Mouse (Mus musculus) stomach, embryonic 16.5 days (tissue): ENCODE results near the gene Fis1. TPM values are rescaled to one million over a fixed set of nuclear protein-coding genes. Genes with fewer than 3 reads are reported as not detected.
"Not testable (repeated sequence)": the region's sequence is repeated elsewhere in the genome, so short reads cannot be mapped to it uniquely, and the experiment has no call there.

ENCODE experiments used
- ATAC-seq: fragments of 200-750 bp; cut with Nextera tagmentation; 2 replicates; pipeline ENCODE4 v1.8.0; 2017; ENCODE audit warnings: moderate number of reproducible peaks, moderate TSS enrichment; ENCODE audit not compliant: insufficient read depth, low FRiP score
- H3K27ac ChIP-seq: fragments of 300-500 bp; sonication (generic); 2 replicates; pipeline ENCODE4 v1.5.1; 2014; ENCODE audit warnings: low read length
- H3K27me3 ChIP-seq: fragments of 300-500 bp; sonication (generic); 2 replicates; pipeline ENCODE4 v1.6.1; 2014; ENCODE audit warnings: low read length, control low read depth, mixed read lengths; ENCODE audit not compliant: control insufficient read depth, insufficient read depth
- H3K36me3 ChIP-seq: fragments of 300-500 bp; sonication (generic); 2 replicates; pipeline ENCODE4 v1.6.1; 2014; ENCODE audit warnings: low read length; ENCODE audit not compliant: control insufficient read depth, insufficient read depth
- H3K4me1 ChIP-seq: fragments of 300-500 bp; sonication (generic); 2 replicates; pipeline ENCODE4 v1.6.1; 2014; ENCODE audit warnings: low read length, control low read depth, mixed read lengths; ENCODE audit not compliant: control insufficient read depth, insufficient read depth
- H3K4me2 ChIP-seq: fragments of 300-500 bp; sonication (generic); 2 replicates; pipeline ENCODE4 v1.6.1; 2014; ENCODE audit warnings: low read depth, low read length, mixed read lengths
- H3K4me3 ChIP-seq: fragments of 300-500 bp; sonication (generic); replicated peaks from 2 replicates; pipeline ENCODE4 v1.5.1; 2014; ENCODE audit warnings: mild to moderate bottlenecking, low read length
- H3K9ac ChIP-seq: fragments of 300-500 bp; sonication (generic); 2 replicates; pipeline ENCODE4 v1.6.1; 2014; ENCODE audit warnings: low read length
- H3K9me3 ChIP-seq: fragments of 300-500 bp; sonication (generic); replicated peaks from 2 replicates; pipeline ENCODE4 v1.6.1; 2016; ENCODE audit warnings: low read length, control low read depth; ENCODE audit not compliant: control insufficient read depth
- WGBS: fragments of 180-500 bp; shearing (Covaris S2); extraction: QIAGEN DNeasy Blood & Tissue Kit; methylation state at CpG from one replicate; pipeline ENCODE4 v1.1.7; 2014; 5-methylcytosine and 5-hydroxymethylcytosine counted together
- polyA plus RNA-seq: library from polyadenylated mRNA; unstranded; fragments of >200 nt; fragmentation: Nextera tagmentation; extraction: Ambion mirVana; gene quantifications from 2 replicates; pipeline ENCODE4 v1.2.1, GENCODE M21; 2015

Gene Fis1
- polyA plus RNA-seq, 1 experiment from 2014 or later = 239 TPM

- WGBS = 84% methylated on average over 6 of the region's 6 CpGs
- H3K27me3 ChIP-seq = no peaks in the 10 kb centered on the region
- H3K9ac ChIP-seq = no peak overlapping the region
- H3K4me3 ChIP-seq = no peak overlapping the region
- no peaks in the 10 kb centered on the region for H3K36me3 ChIP-seq
- no peak overlapping the region for H3K4me2 ChIP-seq
- no peak for ATAC-seq
- no peak overlapping the region for H3K27ac ChIP-seq
- H3K4me1 ChIP-seq = no peaks in the 10 kb centered on the region
- H3K9me3 ChIP-seq = no peaks in the 10 kb centered on the region
Observed at GRCm38 (mm10) chr5:136936750-136937149, 16.3 kb upstream of the Fis1 start.

GRCm38 (mm10) chr5:136937621-136938020 is 15.5 kb upstream of the Fis1 start:
- no peak for ATAC-seq
- 85% methylated on average over 5 of the region's 5 CpGs for WGBS
- Histone ChIP-seq H3K4me3 (no peak overlapping the region), H3K9me3 (no peaks in the 10 kb centered on the region), H3K27me3 (no peaks in the 10 kb centered on the region), H3K27ac (no peak overlapping the region), H3K36me3 (no peaks in the 10 kb centered on the region), H3K4me2 (no peak overlapping the region), H3K9ac (no peak overlapping the region), H3K4me1 (no peaks in the 10 kb centered on the region)

- H3K9me3 ChIP-seq = no peaks in the 10 kb centered on the region
- no peak overlapping the region for H3K4me3 ChIP-seq
- 68% methylated on average over 7 of the region's 7 CpGs for WGBS
- H3K27me3 ChIP-seq = no peaks in the 10 kb centered on the region
- H3K4me2 ChIP-seq = no peak overlapping the region
- H3K36me3 ChIP-seq = no peaks in the 10 kb centered on the region
- no peak for ATAC-seq
- no peak overlapping the region for H3K9ac ChIP-seq
- H3K27ac ChIP-seq = no peak overlapping the region
- no peaks in the 10 kb centered on the region for H3K4me1 ChIP-seq
Observed at GRCm38 (mm10) chr5:136939284-136939683, 13.8 kb upstream of the Fis1 start.

- not testable (repeated sequence) for ATAC-seq
- WGBS = 70% methylated on average over 6 of the region's 6 CpGs
Observed at GRCm38 (mm10) chr5:136940029-136940428, 13.0 kb upstream of the Fis1 start.

GRCm38 (mm10) chr5:136940845-136941560 is 12.1 kb upstream of the Fis1 start:
- H3K27ac ChIP-seq = no peak overlapping the region
- WGBS = 86% methylated on average over 12 of the region's 12 CpGs
- H3K36me3 ChIP-seq = no peaks in the 10 kb centered on the region
- no peak for ATAC-seq
- no peaks in the 10 kb centered on the region for H3K4me1 ChIP-seq
- no peak overlapping the region for H3K4me2 ChIP-seq
- no peak overlapping the region for H3K4me3 ChIP-seq
- no peaks in the 10 kb centered on the region for H3K27me3 ChIP-seq
- H3K9me3 ChIP-seq = no peaks in the 10 kb centered on the region
- H3K9ac ChIP-seq = no peak overlapping the region

More at GRCm38 (mm10) chr5:136940029-136940428, 13.0 kb upstream of the Fis1 start:
- not testable (repeated sequence) for H3K9me3 ChIP-seq, H3K27me3 ChIP-seq, H3K9ac ChIP-seq, H3K4me3 ChIP-seq, H3K27ac ChIP-seq, H3K36me3 ChIP-seq, H3K4me2 ChIP-seq, H3K4me1 ChIP-seq

GRCm38 (mm10) chr5:136942781-136943180 is 10.3 kb upstream of the Fis1 start:
- H3K4me1 ChIP-seq = no peaks in the 10 kb centered on the region
- H3K4me3 ChIP-seq = no peak overlapping the region

GRCm38 (mm10) chr5:136943382-136943781 is 9.7 kb upstream of the Fis1 start:
- H3K9me3 ChIP-seq = no peaks in the 10 kb centered on the region
- H3K36me3 ChIP-seq = no peaks in the 10 kb centered on the region
- WGBS = 74% methylated on average over 2 of the region's 2 CpGs
- H3K4me3 ChIP-seq = no peak overlapping the region
- H3K9ac ChIP-seq = no peak overlapping the region
- H3K4me2 ChIP-seq = no peak overlapping the region
- H3K27ac ChIP-seq = no peak overlapping the region
- no peaks in the 10 kb centered on the region for H3K4me1 ChIP-seq
- H3K27me3 ChIP-seq = no peaks in the 10 kb centered on the region
- ATAC-seq = no peak

More at GRCm38 (mm10) chr5:136942781-136943180, 10.3 kb upstream of the Fis1 start:
- Histone ChIP-seq H3K9me3 (no peaks in the 10 kb centered on the region), H3K27ac (no peak overlapping the region), H3K4me2 (no peak overlapping the region), H3K9ac (no peak overlapping the region), H3K27me3 (no peaks in the 10 kb centered on the region), H3K36me3 (no peaks in the 10 kb centered on the region)
- 61% methylated on average over 3 of the region's 3 CpGs for WGBS
- ATAC-seq = no peak

- Histone ChIP-seq H3K27me3 (no peaks in the 10 kb centered on the region), H3K4me2 (no peak overlapping the region), H3K9ac (no peak overlapping the region), H3K4me1 (no peaks in the 10 kb centered on the region), H3K4me3 (no peak overlapping the region), H3K9me3 (no peaks in the 10 kb centered on the region), H3K36me3 (no peaks in the 10 kb centered on the region), H3K27ac (no peak overlapping the region)
- 79% methylated on average over 12 of the region's 12 CpGs for WGBS
- ATAC-seq = no peak
Observed at GRCm38 (mm10) chr5:136945084-136945483, 8.0 kb upstream of the Fis1 start.

- Histone ChIP-seq H3K27ac (no peak overlapping the region), H3K4me2 (no peak overlapping the region), H3K36me3 (no peaks in the 10 kb centered on the region), H3K9ac (no peak overlapping the region), H3K27me3 (no peaks in the 10 kb centered on the region), H3K4me3 (no peak overlapping the region), H3K4me1 (no peaks in the 10 kb centered on the region), H3K9me3 (no peaks in the 10 kb centered on the region)
- ATAC-seq = no peak
Observed at GRCm38 (mm10) chr5:136947874-136948273, 5.2 kb upstream of the Fis1 start.
